Mouse (Mus musculus) skeletal muscle tissue, adult 2 months (tissue): ENCODE data around the gene Prkcb.

Experiments used
- DNase-seq: peaks from one replicate; pipeline ENCODE4 v3.0.0-alpha.2; 2012; ENCODE audit warnings: low read depth, low spot score

Prkcb gene

GRCm38 (mm10) chr7:122319566-122319965 is 31.0 kb downstream of the Prkcb start:
- DNase-seq = no peak

- DNase-seq = no peak
Measured at GRCm38 (mm10) chr7:122320843-122321544, 32.4 kb downstream of the Prkcb start.

GRCm38 (mm10) chr7:122322038-122322690 is 33.6 kb downstream of the Prkcb start:
- no peak for DNase-seq

GRCm38 (mm10) chr7:122327942-122328341 is 39.4 kb downstream of the Prkcb start:
- DNase-seq = no peak

GRCm38 (mm10) chr7:122328466-122328865 is 39.9 kb downstream of the Prkcb start:
- DNase-seq = no peak

GRCm38 (mm10) chr7:122329588-122329987 is 41.0 kb downstream of the Prkcb start:
- DNase-seq = no peak

- no peak for DNase-seq
Measured at GRCm38 (mm10) chr7:122333686-122334085, 45.1 kb downstream of the Prkcb start.

GRCm38 (mm10) chr7:122337302-122337701 is 48.8 kb downstream of the Prkcb start:
- DNase-seq = no peak

- DNase-seq = no peak
Measured at GRCm38 (mm10) chr7:122338055-122338454, 49.5 kb downstream of the Prkcb start.

- no peak for DNase-seq
Measured at GRCm38 (mm10) chr7:122339476-122339875, 50.9 kb downstream of the Prkcb start.

GRCm38 (mm10) chr7:122341813-122342212 is 53.3 kb downstream of the Prkcb start:
- DNase-seq = no peak

GRCm38 (mm10) chr7:122344656-122345055 is 56.1 kb downstream of the Prkcb start:
- no peak for DNase-seq

GRCm38 (mm10) chr7:122346251-122347242 is 58.0 kb downstream of the Prkcb start:
- DNase-seq = no peak

GRCm38 (mm10) chr7:122347433-122347832 is 58.9 kb downstream of the Prkcb start:
- no peak for DNase-seq

- DNase-seq = no peak
Measured at GRCm38 (mm10) chr7:122349961-122350360, 61.4 kb downstream of the Prkcb start.

GRCm38 (mm10) chr7:122350741-122351140 is 62.2 kb downstream of the Prkcb start:
- DNase-seq = no peak

GRCm38 (mm10) chr7:122351816-122352215 is 63.3 kb downstream of the Prkcb start:
- no peak for DNase-seq

- no peak for DNase-seq
Measured at GRCm38 (mm10) chr7:122352566-122353277, 64.2 kb downstream of the Prkcb start.

GRCm38 (mm10) chr7:122353329-122353728 is 64.8 kb downstream of the Prkcb start:
- DNase-seq = no peak

GRCm38 (mm10) chr7:122356941-122357340 is 68.4 kb downstream of the Prkcb start:
- no peak for DNase-seq

GRCm38 (mm10) chr7:122357847-122358246 is 69.3 kb downstream of the Prkcb start:
- DNase-seq = no peak
